ENCODE assay signal across 14 mouse cellular contexts in genomic region chr5:118516470-118516869, GRCm38 (mm10). TPM values are rescaled to one million over a fixed set of nuclear protein-coding genes. Genes with fewer than 3 reads are reported as not detected.
DNase-seq lines count a peak whose midpoint lies in the region; ATAC-seq and TF ChIP-seq lines count a peak whose summit lies in the region.
"Had no signal": no experiment of that assay in that cellular context is flagged by ENCODE, and none has a peak within 500 bp of the region (broad histone marks: within the 10 kb centered on the region; RNA-seq: fewer than 3 reads in every experiment).

No protein-coding gene starts in this region.

- peaks cover 56% of the 10 kb centered on the region for H3K4me1 ChIP-seq in heart, embryonic 10.5 days
- H3K4me1 ChIP-seq in heart, adult 2 months (ENCODE audit: control insufficient read depth, insufficient read depth, low read length) = peaks cover 10% of the 10 kb centered on the region
- peaks cover 69% of the 10 kb centered on the region for H3K4me1 ChIP-seq in limb, embryonic 13.5 days

- no peaks in the 10 kb centered on the region for H3K36me3 ChIP-seq in heart, embryonic 10.5 days
- H3K36me3 ChIP-seq in heart, adult 2 months (ENCODE audit: control insufficient read depth, insufficient read depth, low read length) = no peaks in the 10 kb centered on the region
- H3K36me3 ChIP-seq in limb, embryonic 13.5 days = no peaks in the 10 kb centered on the region
- H3K36me3 ChIP-seq: liver, embryonic 12.5 days had no signal

- TF ChIP-seq EP300 in heart, adult 2 months (IDR thresholded peaks at IDR 0.05; ENCODE audit: insufficient read depth, low read depth, low read length) = no peak

- H3K9me3 ChIP-seq in heart, embryonic 10.5 days = no peaks in the 10 kb centered on the region
- H3K9me3 ChIP-seq in limb, embryonic 13.5 days = no peaks in the 10 kb centered on the region
- H3K9me3 ChIP-seq: liver, embryonic 12.5 days had no signal

- no peak for TF ChIP-seq CTCF in heart, adult 2 months (IDR thresholded peaks at IDR 0.05)

- H3K9ac ChIP-seq in heart, adult 2 months (ENCODE audit: low read depth, low read length) = no peak overlapping the region
- no peak overlapping the region for H3K9ac ChIP-seq in limb, embryonic 13.5 days
- H3K9ac ChIP-seq: hindbrain, embryonic 14.5 days; liver, embryonic 12.5 days had no signal

- peaks cover 18% of the 10 kb centered on the region; the same call in 1 of the 2 replicates for H3K27me3 ChIP-seq in heart, embryonic 10.5 days (ENCODE audit: insufficient read depth, poor library complexity, severe bottlenecking)
- H3K27me3 ChIP-seq in heart, adult 2 months (ENCODE audit: control insufficient read depth, insufficient read depth, low read length) = no peaks in the 10 kb centered on the region
- no peaks in the 10 kb centered on the region for H3K27me3 ChIP-seq in limb, embryonic 13.5 days

- ATAC-seq in limb, embryonic 13.5 days (ENCODE audit: low FRiP score, low read depth) = no peak
- ATAC-seq: liver, embryonic 12.5 days had no signal

- H3K4me3 ChIP-seq in heart, embryonic 10.5 days = no peak overlapping the region
- no peak overlapping the region for H3K4me3 ChIP-seq in heart, adult 2 months
- H3K4me3 ChIP-seq in limb, embryonic 13.5 days = no peak overlapping the region
- H3K4me3 ChIP-seq: liver, embryonic 12.5 days had no signal

- intact Hi-C loops in heart, adult 2 months (cut with DNase I) = no loop called here

- H3K79me2 ChIP-seq in heart, adult 2 months (replicated peaks; ENCODE audit: control insufficient read depth, insufficient read depth, low read length) = no peaks in the 10 kb centered on the region

- TF ChIP-seq POLR2A in heart, adult 2 months (IDR thresholded peaks at IDR 0.05; ENCODE audit: insufficient read depth, low read depth, low read length) = no peak

- no peak overlapping the region for H3K4me2 ChIP-seq in limb, embryonic 13.5 days (replicated peaks)
- H3K4me2 ChIP-seq: hindbrain, embryonic 14.5 days; liver, embryonic 12.5 days had no signal

- 31% methylated on average over 6 of the region's 6 CpGs for WGBS in heart, embryonic 10.5 days
- WGBS in heart, adult 2 months = 78% methylated on average over 6 of the region's 6 CpGs
- 29% methylated on average over 6 of the region's 6 CpGs for WGBS in limb, embryonic 13.5 days

- no peak for DNase-seq in heart, embryonic 10.5 days (ENCODE audit: low spot score)
- no peak for DNase-seq in heart, adult 2 months
- DNase-seq in 3T3-L1 (ENCODE audit: low read depth, low spot score) = peak; percentile 83
- peak; percentile 34 for DNase-seq in embryo, embryonic 10.5 days (ENCODE audit: low spot score)
- no peak for DNase-seq in adrenal gland, postnatal 36 days
- DNase-seq in spleen, postnatal 4 days (ENCODE audit: low spot score in 2 of 2) = no peak
- DNase-seq in kidney, adult 18-20 months = no peak
- DNase-seq: adrenal gland, adult 2 months; cerebellum, postnatal 25 days; gastrocnemius, postnatal 14 days; thymus, postnatal 14 days had no signal

- H3K27ac ChIP-seq in heart, embryonic 10.5 days = peak overlapping the region; percentile 42; the same call in 1 of the 2 replicates
- no peak overlapping the region for H3K27ac ChIP-seq in heart, adult 2 months
- H3K27ac ChIP-seq in limb, embryonic 13.5 days = peak overlapping the region; percentile 93; the same call in 1 of the 2 replicates
- H3K27ac ChIP-seq: hindbrain, embryonic 14.5 days had no signal

RNA-seq across cellular contexts. Expression of gene Med13l, which starts 44.0 kb away (rescaled TPM):
- 9.0 and 10.0 TPM in 2 replicates for polyA plus RNA-seq in heart, embryonic 10.5 days (2016; fragmentation: Nextera tagmentation; extraction: Ambion mirVana)
- 10 to 100 TPM; 29.9 to 30.8 TPM for total RNA-seq in heart, adult 2 months (2021)
- 10.4 and 11.0 TPM in 2 replicates for polyA plus RNA-seq in heart, adult 2 months (2012; rRNA removed)
- 18.6 and 19.1 TPM in 2 replicates for polyA plus RNA-seq in limb, embryonic 13.5 days (2015; fragmentation: Nextera tagmentation; extraction: Ambion mirVana)
- 10 to 100 TPM; 36.3 to 42.5 TPM for total RNA-seq in adrenal gland, postnatal 36 days (2021)

Comparison
In these comparisons a context has a peak if more than half of its experiments do, and no peak if none do; other contexts are left out.
1. DNase-seq: peak in 3T3-L1 (single experiment) and embryo, embryonic 10.5 days (single experiment); none in heart, embryonic 10.5 days (single experiment), heart, adult 2 months (0 of 2), adrenal gland, postnatal 36 days (0 of 2), spleen, postnatal 4 days (0 of 2) and kidney, adult 18-20 months (single experiment).